Mouse (Mus musculus) MEL (cell line): Measurements from ENCODE around the gene Nell2. TPM values are rescaled to one million over a fixed set of nuclear protein-coding genes. Genes with fewer than 3 reads are reported as not detected.

Experiments used
- DNase-seq: peaks from one replicate; pipeline ENCODE4 v3.0.0; 2011; ENCODE audit warnings: low read depth, low spot score
- H3K27ac ChIP-seq: 2 replicates; pipeline ENCODE4 v1.5.1; 2012; ENCODE audit warnings: low read depth, mild to moderate bottlenecking, control low read depth, low read length, moderate library complexity; ENCODE audit not compliant: control insufficient read depth
- H3K27me3 ChIP-seq, 2 experiments: fragments of 150-350 bp in 1 of 2; sonication (generic) in 1 of 2; 2 replicates each; pipeline ENCODE4 v1.6.1; 2012; ENCODE audit warnings: low read length in 2 of 2, mild to moderate bottlenecking in 2 of 2, improper control_type of control experiment in 1 of 2, moderate library complexity in 1 of 2; ENCODE audit not compliant: insufficient read depth in 2 of 2, control insufficient read depth in 1 of 2
- H3K36me3 ChIP-seq, 2 experiments: 2 replicates each; pipeline ENCODE4 v1.6.1; 2012 to 2014; ENCODE audit warnings: low read length in 2 of 2, improper control_type of control experiment in 1 of 2, inconsistent platforms in 1 of 2, mild to moderate bottlenecking in 1 of 2; ENCODE audit not compliant: insufficient read depth in 2 of 2, control insufficient read depth in 1 of 2
- H3K4me1 ChIP-seq, 2 experiments: fragments of 150-350 bp in 1 of 2; sonication (generic) in 1 of 2; 2 replicates each; pipeline ENCODE4 v1.6.1; 2012; ENCODE audit warnings: low read length in 2 of 2, improper control_type of control experiment in 1 of 2, mild to moderate bottlenecking in 1 of 2; ENCODE audit not compliant: insufficient read depth in 2 of 2, control insufficient read depth in 1 of 2
- H3K4me3 ChIP-seq, 2 experiments: fragments of 150-350 bp in 1 of 2; sonication (generic) in 1 of 2; 2 replicates each; pipeline ENCODE4 v1.5.1; 2012; ENCODE audit warnings: low read depth in 2 of 2, low read length in 2 of 2, mild to moderate bottlenecking in 2 of 2, moderate library complexity in 2 of 2, control low read depth in 1 of 2, improper control_type of control experiment in 1 of 2; ENCODE audit not compliant: control insufficient read depth in 1 of 2, insufficient read depth in 1 of 2
- H3K79me2 ChIP-seq: 2 replicates; pipeline ENCODE4 v1.6.1; 2012; ENCODE audit warnings: mild to moderate bottlenecking, low read length, moderate library complexity; ENCODE audit not compliant: control insufficient read depth, poor library complexity, insufficient read depth
- H3K9ac ChIP-seq: 2 replicates; pipeline ENCODE4 v1.6.1; 2012; ENCODE audit warnings: low read depth, mild to moderate bottlenecking, control low read depth, low read length, moderate library complexity; ENCODE audit not compliant: control insufficient read depth, poor library complexity, severe bottlenecking
- H3K9me3 ChIP-seq: fragments of 150-350 bp; sonication (generic); replicated peaks from 2 replicates; pipeline ENCODE4 v1.6.1; 2012; ENCODE audit warnings: mild to moderate bottlenecking, low read length, improper control_type of control experiment, moderate library complexity; ENCODE audit not compliant: insufficient read depth
- BHLHE40 ChIP-seq: IDR thresholded peaks from 2 replicates; pipeline ENCODE4 v1.6.1; 2012; ENCODE audit warnings: low read depth, mild to moderate bottlenecking, inconsistent platforms, low read length, improper control_type of control experiment, borderline replicate concordance
- CHD1 ChIP-seq: IDR thresholded peaks from 2 replicates; pipeline ENCODE4 v1.6.1; 2012; ENCODE audit warnings: low read depth, mild to moderate bottlenecking, inconsistent platforms, low read length, improper control_type of control experiment
- CTCF ChIP-seq, 3 experiments: IDR thresholded peaks in 2 of 3; conservative IDR thresholded peaks in 1 of 3; 2 replicates each; pipeline ENCODE4 v1.5.1; 2011 to 2012; ENCODE audit warnings: low read length in 3 of 3, low read depth in 2 of 3, mild to moderate bottlenecking in 2 of 3, improper control_type of control experiment in 1 of 3, inconsistent platforms in 1 of 3, mixed read lengths in 1 of 3, moderate library complexity in 1 of 3; ENCODE audit not compliant: control insufficient read depth in 1 of 3, insufficient read depth in 1 of 3, poor library complexity in 1 of 3, severe bottlenecking in 1 of 3
- ELF1 ChIP-seq: IDR thresholded peaks from 2 replicates; pipeline ENCODE4 v1.6.1; 2014; ENCODE audit warnings: low read depth, mild to moderate bottlenecking, inconsistent platforms, low read length, improper control_type of control experiment, moderate library complexity
- EP300 ChIP-seq, 2 experiments: IDR thresholded peaks; 2 replicates each; pipeline ENCODE4 v1.6.1; 2011; ENCODE audit warnings: improper control_type of control experiment in 2 of 2, low read length in 2 of 2, low read depth in 1 of 2, mild to moderate bottlenecking in 1 of 2
- HCFC1 ChIP-seq: IDR thresholded peaks from 2 replicates; pipeline ENCODE4 v1.6.1; 2012; ENCODE audit warnings: low read depth, mild to moderate bottlenecking, inconsistent platforms, low read length, improper control_type of control experiment, moderate library complexity
- JUND ChIP-seq: IDR thresholded peaks from 2 replicates; pipeline ENCODE4 v1.6.1; 2011; ENCODE audit warnings: low read depth, mild to moderate bottlenecking, improper control_type of control experiment, low read length
- KAT2A ChIP-seq: conservative IDR thresholded peaks from 2 replicates; pipeline ENCODE4 v1.6.1; 2012; ENCODE audit warnings: low read depth, low read length, improper control_type of control experiment, inconsistent platforms
- MAFK ChIP-seq: IDR thresholded peaks from 2 replicates; pipeline ENCODE4 v1.6.1; 2011; ENCODE audit warnings: low read depth, mild to moderate bottlenecking, low read length, improper control_type of control experiment, borderline replicate concordance
- MAZ ChIP-seq: IDR thresholded peaks from 2 replicates; pipeline ENCODE4 v1.6.1; 2012; ENCODE audit warnings: low read depth, mild to moderate bottlenecking, inconsistent platforms, low read length, improper control_type of control experiment
- MXI1 ChIP-seq: IDR thresholded peaks from 2 replicates; pipeline ENCODE4 v1.6.1; 2011; ENCODE audit warnings: mild to moderate bottlenecking, low read depth, low read length, improper control_type of control experiment
- MYB ChIP-seq: IDR thresholded peaks from 2 replicates; pipeline ENCODE4 v1.6.1; 2011; ENCODE audit warnings: mild to moderate bottlenecking, low read depth, low read length, improper control_type of control experiment
- NRF1 ChIP-seq: IDR thresholded peaks from 2 replicates; pipeline ENCODE4 v1.6.1; 2014; ENCODE audit warnings: low read depth, mild to moderate bottlenecking, inconsistent platforms, low read length, improper control_type of control experiment, moderate library complexity; ENCODE audit not compliant: poor library complexity, insufficient read depth, severe bottlenecking
- POLR2AphosphoS2 ChIP-seq: IDR thresholded peaks from 2 replicates; pipeline ENCODE4 v1.6.1; 2011; ENCODE audit warnings: low read length, improper control_type of control experiment
- RCOR1 ChIP-seq: IDR thresholded peaks from 2 replicates; pipeline ENCODE4 v1.6.1; 2012; ENCODE audit warnings: low read depth, mild to moderate bottlenecking, inconsistent platforms, low read length, improper control_type of control experiment
- SMC3 ChIP-seq: IDR thresholded peaks from 2 replicates; pipeline ENCODE4 v1.6.1; 2011; ENCODE audit warnings: low read depth, low read length, improper control_type of control experiment
- TBP ChIP-seq: IDR thresholded peaks from 2 replicates; pipeline ENCODE4 v1.8.0; 2011; ENCODE audit warnings: low read depth, low read length, improper control_type of control experiment
- USF1 ChIP-seq: IDR thresholded peaks from 2 replicates; pipeline ENCODE4 v1.6.1; 2014; ENCODE audit warnings: low read depth, mild to moderate bottlenecking, inconsistent platforms, low read length, improper control_type of control experiment, moderate library complexity
- USF2 ChIP-seq, 2 experiments: IDR thresholded peaks; 2 replicates each; pipeline ENCODE4 v1.6.1; 2011 to 2012; ENCODE audit warnings: improper control_type of control experiment in 2 of 2, low read length in 2 of 2, borderline replicate concordance in 1 of 2, inconsistent platforms in 1 of 2, low read depth in 1 of 2, mild to moderate bottlenecking in 1 of 2; ENCODE audit not compliant: insufficient read depth in 1 of 2
- ZC3H11A ChIP-seq: IDR thresholded peaks from 2 replicates; pipeline ENCODE4 v1.6.1; 2012; ENCODE audit warnings: low read depth, mild to moderate bottlenecking, inconsistent platforms, low read length, improper control_type of control experiment
- ZKSCAN1 ChIP-seq: IDR thresholded peaks from 2 replicates; pipeline ENCODE4 v1.6.1; 2012; ENCODE audit warnings: low read depth, mild to moderate bottlenecking, inconsistent platforms, low read length, improper control_type of control experiment, moderate library complexity
- ZMIZ1 ChIP-seq: IDR thresholded peaks from 2 replicates; pipeline ENCODE4 v1.6.1; 2012; ENCODE audit warnings: low read depth, mild to moderate bottlenecking, inconsistent platforms, low read length, improper control_type of control experiment, moderate library complexity
- ZNF384 ChIP-seq: IDR thresholded peaks from 2 replicates; pipeline ENCODE4 v1.6.1; 2012; ENCODE audit warnings: low read depth, mild to moderate bottlenecking, inconsistent platforms, low read length, improper control_type of control experiment
- polyA plus RNA-seq, 2 experiments: library from polyadenylated mRNA; stranded (reverse) in 1 of 2; unstranded in 1 of 2; fragments of >175 nt in 1 of 2; fragments of >200 nt in 1 of 2; gene quantifications; 2 replicates each; pipeline versions ENCODE4 v1.2.1 to v1.2.4; 2012; ENCODE audit warnings: low replicate concordance in 2 of 2, low read depth in 1 of 2; ENCODE audit not compliant: insufficient read length in 2 of 2, insufficient read depth in 1 of 2, missing spikeins in 1 of 2
- total RNA-seq: library from RNA; depleted of rRNA; stranded (reverse); fragments of 300-350 nt; gene quantifications from 2 replicates; pipeline ENCODE4 v1.2.3, GENCODE M21; 2012

Nell2 gene
- total and polyA plus RNA-seq, 3 experiments, result not detected

DNA sequence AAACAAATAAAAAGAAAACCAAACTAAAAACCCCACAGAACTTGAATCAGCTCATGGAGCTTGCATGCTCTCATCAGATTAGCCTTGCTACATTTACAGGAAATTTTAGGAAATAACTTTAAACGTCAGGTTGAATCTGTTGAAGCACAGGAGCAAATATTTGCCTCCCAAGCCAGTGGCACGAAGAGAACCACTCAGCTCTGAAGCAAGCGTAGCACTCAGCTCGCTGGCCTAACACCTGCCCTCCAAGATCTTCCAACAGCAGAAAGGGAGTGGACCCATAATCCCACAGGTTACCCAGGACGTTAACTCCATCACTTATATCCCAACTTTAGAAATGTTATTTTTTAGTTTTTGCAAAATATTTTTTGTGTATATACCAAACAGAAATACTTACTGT, 252.8 kb downstream of the Nell2 start:
- no peak overlapping the region for H3K9ac ChIP-seq
- H3K79me2 ChIP-seq, result no peaks in the 10 kb centered on the region
- H3K4me1 ChIP-seq, result no peaks in the 10 kb centered on the region
- TF ChIP-seq ZMIZ1 (no peak), BHLHE40 (no peak), MXI1 (no peak), EP300 (IDR thresholded peaks at IDR 0.05; ENCODE audit: low read depth in 1 of 2, low read length in 2 of 2) (no peak), MYB (no peak), ZC3H11A (no peak), MAFK (no peak), MAZ (no peak), KAT2A (no peak), ZKSCAN1 (no peak), NRF1 (no peak), JUND (no peak), TBP (no peak), HCFC1 (no peak), USF2 (IDR thresholded peaks at IDR 0.05; ENCODE audit: borderline replicate concordance in 1 of 2, insufficient read depth in 1 of 2, low read depth in 1 of 2, low read length in 2 of 2) (no peak), ZNF384 (no peak), SMC3 (no peak), CHD1 (no peak), CTCF (IDR thresholded peaks at IDR 0.05 in 2 of 3, conservative IDR thresholded peaks at IDR 0.05 in 1 of 3; ENCODE audit: control insufficient read depth in 1 of 3, insufficient read depth in 1 of 3, low read depth in 2 of 3, low read length in 3 of 3, poor library complexity in 1 of 3, severe bottlenecking in 1 of 3) (no peak)
- no peak overlapping the region for H3K4me3 ChIP-seq
- H3K9me3 ChIP-seq, result no peaks in the 10 kb centered on the region
- no peak for DNase-seq
- no peak overlapping the region for H3K27ac ChIP-seq
- no peaks in the 10 kb centered on the region for H3K36me3 ChIP-seq
- no peaks in the 10 kb centered on the region for H3K27me3 ChIP-seq

DNA sequence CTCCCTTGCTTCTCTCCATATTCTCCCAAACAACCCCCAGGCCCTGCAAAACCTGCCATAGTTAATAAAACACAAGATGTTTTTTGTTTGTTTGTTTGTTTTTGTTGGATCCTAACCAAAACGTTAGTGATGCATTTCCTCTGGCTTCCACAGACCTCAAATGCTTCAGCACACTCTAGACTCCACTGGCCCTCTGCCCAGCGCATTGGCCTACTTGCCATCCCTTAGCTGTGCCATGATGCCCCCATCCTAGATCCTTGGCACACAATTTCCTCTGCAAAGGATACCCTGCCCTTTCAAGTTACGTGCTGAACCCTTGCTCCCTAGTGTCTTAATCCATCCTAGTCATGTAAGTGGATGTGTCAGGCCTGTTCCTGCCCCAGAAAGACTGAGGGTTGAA, 255.1 kb downstream of the Nell2 start:
- Histone ChIP-seq H3K79me2 (no peaks in the 10 kb centered on the region), H3K27me3 (no peaks in the 10 kb centered on the region), H3K9ac (no peak overlapping the region), H3K9me3 (no peaks in the 10 kb centered on the region), H3K27ac (no peak overlapping the region), H3K4me3 (no peak overlapping the region), H3K36me3 (no peaks in the 10 kb centered on the region), H3K4me1 (no peaks in the 10 kb centered on the region)
- no peak for DNase-seq
- TF ChIP-seq ZNF384 (no peak), USF1 (no peak), ZMIZ1 (no peak), ZC3H11A (no peak), MAZ (no peak), POLR2AphosphoS2 (no peak), ELF1 (no peak), RCOR1 (no peak), MYB (no peak)
